Mouse (Mus musculus) hindbrain, embryonic 12.5 days (tissue): ENCODE data around the gene Vsir. TPM values are rescaled to one million over a fixed set of nuclear protein-coding genes. Genes with fewer than 3 reads are reported as not detected.

Experiments used
- ATAC-seq: fragments of 200-750 bp; cut with Nextera tagmentation; 2 replicates; pipeline ENCODE4 v1.8.0; 2017; ENCODE audit warnings: moderate TSS enrichment; ENCODE audit not compliant: low FRiP score
- H3K27ac ChIP-seq: fragments of 300-500 bp; sonication (generic); 2 replicates; pipeline ENCODE4 v1.5.1; 2016; ENCODE audit warnings: mild to moderate bottlenecking
- H3K27me3 ChIP-seq: fragments of 300-500 bp; sonication (generic); 2 replicates; pipeline ENCODE4 v1.6.1; 2016; ENCODE audit warnings: mild to moderate bottlenecking
- H3K36me3 ChIP-seq: fragments of 300-500 bp; sonication (generic); 2 replicates; pipeline ENCODE4 v1.6.1; 2016; ENCODE audit warnings: mild to moderate bottlenecking
- H3K4me1 ChIP-seq: fragments of 300-500 bp; sonication (generic); 2 replicates; pipeline ENCODE4 v1.6.1; 2016
- H3K4me2 ChIP-seq: fragments of 300-500 bp; sonication (generic); replicated peaks from 2 replicates; pipeline ENCODE4 v1.6.1; 2016; ENCODE audit warnings: mild to moderate bottlenecking
- H3K4me3 ChIP-seq: fragments of 300-500 bp; sonication (generic); 2 replicates; pipeline ENCODE4 v1.5.1; 2016; ENCODE audit warnings: mild to moderate bottlenecking
- H3K9ac ChIP-seq: fragments of 300-500 bp; sonication (generic); 2 replicates; pipeline ENCODE4 v1.6.1; 2016; ENCODE audit warnings: mild to moderate bottlenecking, moderate library complexity
- H3K9me3 ChIP-seq: fragments of 300-500 bp; sonication (generic); replicated peaks from 2 replicates; pipeline ENCODE4 v1.6.1; 2016; ENCODE audit warnings: mild to moderate bottlenecking
- WGBS: fragments of 180-500 bp; shearing (Covaris S2); methylation state at CpG from one replicate; pipeline ENCODE4 v1.1.7; 2016; 5-methylcytosine and 5-hydroxymethylcytosine counted together
- polyA plus RNA-seq: library from polyadenylated mRNA; unstranded; fragments of >200 nt; fragmentation: Nextera tagmentation; extraction: Ambion mirVana; gene quantifications from 2 replicates; pipeline ENCODE4 v1.2.1, GENCODE M21; 2016

Gene Vsir
- polyA plus RNA-seq, 1 experiment from 2014 or later = 2.9 TPM

DNA sequence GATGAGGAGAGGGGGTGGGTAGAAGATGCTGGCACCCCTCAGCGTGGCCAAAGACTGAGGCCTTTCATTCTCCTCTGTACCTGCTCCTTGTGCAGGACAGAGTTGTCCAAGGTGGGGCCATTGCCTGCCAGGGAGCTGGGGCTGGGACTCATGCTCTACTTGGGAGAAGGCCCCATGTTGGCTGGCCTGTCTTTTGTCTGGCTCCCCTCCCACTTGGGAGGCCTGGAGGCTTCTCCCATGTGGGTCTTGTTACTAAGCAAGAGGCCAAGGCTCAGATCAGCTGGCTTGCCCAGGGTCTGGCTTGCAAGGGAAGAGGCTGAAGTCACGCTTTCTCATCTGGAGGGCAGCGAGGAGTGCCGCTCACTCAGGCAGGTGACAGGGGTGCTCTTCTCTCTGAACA is 10.8 kb downstream of the Vsir start:
- Histone ChIP-seq H3K4me3 (no peak overlapping the region), H3K36me3 (no peaks in the 10 kb centered on the region), H3K4me1 (peaks cover 11% of the 10 kb centered on the region; the same call in 1 of the 2 replicates), H3K9me3 (no peaks in the 10 kb centered on the region), H3K27me3 (no peaks in the 10 kb centered on the region), H3K27ac (no peak overlapping the region), H3K9ac (no peak overlapping the region), H3K4me2 (no peak overlapping the region)
- no peak for ATAC-seq
- 86% methylated on average over 4 of the region's 4 CpGs for WGBS

- no peaks in the 10 kb centered on the region for H3K27me3 ChIP-seq
- no peaks in the 10 kb centered on the region for H3K9me3 ChIP-seq
- H3K27ac ChIP-seq = no peak overlapping the region
- H3K36me3 ChIP-seq = no peaks in the 10 kb centered on the region
- no peak for ATAC-seq
- no peak overlapping the region for H3K4me2 ChIP-seq
- peaks cover 11% of the 10 kb centered on the region; the same call in 1 of the 2 replicates for H3K4me1 ChIP-seq
- 96% methylated on average over 14 of the region's 14 CpGs for WGBS
- no peak overlapping the region for H3K4me3 ChIP-seq
- no peak overlapping the region for H3K9ac ChIP-seq
Observed at GRCm38 (mm10) chr10:60357901-60358300, 11.2 kb downstream of the Vsir start.

DNA sequence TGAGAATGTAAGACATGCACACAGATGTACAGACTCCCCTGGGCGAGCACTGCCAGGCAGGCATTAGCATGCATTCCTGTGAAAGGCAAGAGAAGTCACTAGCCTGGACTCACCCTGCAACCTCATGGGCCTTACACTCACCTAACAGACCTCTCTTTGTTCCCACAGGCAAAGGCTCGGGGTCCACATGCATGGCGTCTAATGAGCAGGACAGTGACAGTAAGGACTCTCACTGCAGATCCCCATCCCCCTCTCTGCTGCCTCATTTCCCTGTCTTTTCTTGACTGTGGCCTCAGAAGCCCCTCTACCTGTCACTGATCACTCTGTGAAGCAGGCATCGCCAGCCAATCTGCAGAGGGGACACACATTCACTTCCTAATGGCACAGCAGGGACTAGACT is 12.1 kb downstream of the Vsir start:
- H3K9me3 ChIP-seq = no peaks in the 10 kb centered on the region
- no peaks in the 10 kb centered on the region for H3K36me3 ChIP-seq
- no peak overlapping the region for H3K4me3 ChIP-seq
- peaks cover 11% of the 10 kb centered on the region; the same call in 1 of the 2 replicates for H3K4me1 ChIP-seq
- H3K9ac ChIP-seq = no peak overlapping the region
- no peak for ATAC-seq
- no peak overlapping the region for H3K27ac ChIP-seq
- no peak overlapping the region for H3K4me2 ChIP-seq
- no peaks in the 10 kb centered on the region for H3K27me3 ChIP-seq
- 31% methylated on average over 4 of the region's 4 CpGs for WGBS

DNA sequence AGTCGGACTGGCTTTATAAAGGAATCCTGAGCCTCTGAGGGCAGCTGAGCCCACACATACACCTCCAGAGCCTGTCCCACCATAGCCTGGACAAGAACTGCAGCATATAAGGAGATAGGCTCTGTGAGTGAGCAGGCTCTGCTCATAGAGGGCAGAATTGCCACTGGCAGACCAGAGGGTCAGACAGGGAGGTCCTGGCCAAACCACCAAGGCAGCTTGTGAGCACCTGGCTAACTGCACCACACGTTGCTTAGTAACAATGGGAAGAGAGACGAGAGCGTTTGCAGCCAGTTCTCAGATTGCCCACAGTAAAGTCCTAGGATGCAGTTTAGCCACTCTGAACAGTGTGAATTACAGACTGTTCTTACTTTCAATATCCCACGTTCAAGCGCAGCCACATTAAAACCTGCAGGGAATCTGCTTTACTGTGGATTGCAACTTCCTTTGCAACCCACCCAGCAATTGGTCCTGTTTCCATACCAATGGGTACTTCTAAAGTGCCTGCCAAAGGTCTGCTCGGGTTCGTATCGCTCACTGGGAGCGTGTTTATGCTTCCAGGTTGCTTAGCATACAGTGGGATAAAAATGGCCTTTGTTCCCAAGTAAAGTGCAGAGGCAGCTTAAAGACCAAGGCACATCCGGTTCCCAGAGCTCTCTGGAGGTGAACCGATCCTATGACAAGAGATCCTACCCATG is 15.1 kb downstream of the Vsir start:
- Histone ChIP-seq H3K4me3 (no peak overlapping the region), H3K27ac (no peak overlapping the region), H3K27me3 (no peaks in the 10 kb centered on the region), H3K4me2 (no peak overlapping the region), H3K36me3 (no peaks in the 10 kb centered on the region), H3K9me3 (no peaks in the 10 kb centered on the region), H3K4me1 (peaks cover 11% of the 10 kb centered on the region; the same call in 1 of the 2 replicates), H3K9ac (no peak overlapping the region)
- no peak for ATAC-seq
- 61% methylated on average over 12 of the region's 12 CpGs for WGBS

- no peak for ATAC-seq
- H3K9me3 ChIP-seq = no peaks in the 10 kb centered on the region
- H3K36me3 ChIP-seq = no peaks in the 10 kb centered on the region
- no peaks in the 10 kb centered on the region for H3K27me3 ChIP-seq
- H3K9ac ChIP-seq = no peak overlapping the region
- 59% methylated on average over 2 of the region's 2 CpGs for WGBS
- H3K27ac ChIP-seq = no peak overlapping the region
- no peak overlapping the region for H3K4me3 ChIP-seq
- H3K4me2 ChIP-seq = no peak overlapping the region
- peaks cover 11% of the 10 kb centered on the region; the same call in 1 of the 2 replicates for H3K4me1 ChIP-seq
Observed at GRCm38 (mm10) chr10:60362310-60362628, 15.6 kb downstream of the Vsir start.

DNA sequence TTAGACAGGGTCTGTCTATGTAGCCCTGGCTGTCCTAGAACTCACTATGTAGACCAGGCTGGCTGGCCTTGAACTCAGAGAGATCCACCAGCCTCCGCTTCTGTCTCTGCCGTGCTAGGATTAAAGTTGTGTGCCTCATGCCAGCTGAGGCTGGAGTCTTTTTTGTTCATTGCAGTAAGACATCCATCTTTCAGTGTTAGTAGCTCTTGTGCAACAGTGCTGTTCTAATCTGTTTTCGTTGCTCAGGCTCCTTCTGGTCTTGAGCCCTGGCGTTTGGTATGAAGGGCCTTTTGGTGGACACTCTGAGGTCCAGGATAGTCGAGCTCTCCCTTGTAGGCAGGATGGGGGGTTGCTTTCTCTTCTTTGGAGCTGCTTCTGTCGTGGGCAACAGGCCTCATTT is 16.8 kb downstream of the Vsir start:
- H3K4me3 ChIP-seq = no peak overlapping the region
- no peaks in the 10 kb centered on the region for H3K27me3 ChIP-seq
- no peaks in the 10 kb centered on the region for H3K9me3 ChIP-seq
- ATAC-seq = no peak
- H3K4me2 ChIP-seq = no peak overlapping the region
- H3K27ac ChIP-seq = no peak overlapping the region
- no peak overlapping the region for H3K9ac ChIP-seq
- H3K36me3 ChIP-seq = no peaks in the 10 kb centered on the region
- 60% methylated on average over 6 of the region's 6 CpGs for WGBS
- peaks cover 11% of the 10 kb centered on the region; the same call in 1 of the 2 replicates for H3K4me1 ChIP-seq

- Histone ChIP-seq H3K9ac (no peak overlapping the region), H3K27ac (no peak overlapping the region), H3K9me3 (no peaks in the 10 kb centered on the region), H3K4me2 (no peak overlapping the region), H3K4me1 (peaks cover 5% of the 10 kb centered on the region; the same call in 1 of the 2 replicates), H3K4me3 (no peak overlapping the region), H3K36me3 (no peaks in the 10 kb centered on the region), H3K27me3 (no peaks in the 10 kb centered on the region)
- WGBS = 69% methylated on average over 1 of the region's 2 CpGs
- ATAC-seq = no peak
Observed at GRCm38 (mm10) chr10:60367145-60367544, 20.5 kb downstream of the Vsir start.

DNA sequence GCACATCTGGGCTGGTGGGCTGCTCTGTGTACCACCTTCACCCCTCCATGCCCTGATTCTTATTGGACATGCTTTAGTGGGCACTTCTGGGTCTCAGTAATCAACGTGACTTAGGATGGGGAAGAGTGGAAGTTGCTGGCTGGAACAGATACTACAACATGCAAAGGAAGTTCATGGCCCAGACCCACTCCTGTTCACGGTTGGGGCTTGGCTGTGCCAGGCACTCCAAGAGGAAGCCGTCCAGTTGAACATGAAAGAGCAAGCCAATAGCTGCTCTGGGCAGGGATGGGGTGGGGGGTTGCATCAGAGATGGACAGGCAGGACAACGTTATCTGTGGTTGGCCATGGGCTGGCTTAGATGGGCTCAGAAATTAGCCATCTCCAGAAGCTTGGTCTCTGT is 21.3 kb downstream of the Vsir start:
- 78% methylated on average over 4 of the region's 4 CpGs for WGBS

GRCm38 (mm10) chr10:60369405-60369804 is 22.8 kb downstream of the Vsir start:
- 79% methylated on average over 6 of the region's 6 CpGs for WGBS

More for the DNA sequence above, 21.3 kb downstream of the Vsir start:
- no peaks in the 10 kb centered on the region for H3K9me3 ChIP-seq
- no peak overlapping the region for H3K4me3 ChIP-seq
- no peaks in the 10 kb centered on the region for H3K36me3 ChIP-seq
- no peak overlapping the region for H3K27ac ChIP-seq
- H3K9ac ChIP-seq = no peak overlapping the region
- no peak overlapping the region for H3K4me2 ChIP-seq
- no peaks in the 10 kb centered on the region for H3K27me3 ChIP-seq
- peaks cover 3% of the 10 kb centered on the region; the same call in 1 of the 2 replicates for H3K4me1 ChIP-seq
- ATAC-seq = no peak

DNA sequence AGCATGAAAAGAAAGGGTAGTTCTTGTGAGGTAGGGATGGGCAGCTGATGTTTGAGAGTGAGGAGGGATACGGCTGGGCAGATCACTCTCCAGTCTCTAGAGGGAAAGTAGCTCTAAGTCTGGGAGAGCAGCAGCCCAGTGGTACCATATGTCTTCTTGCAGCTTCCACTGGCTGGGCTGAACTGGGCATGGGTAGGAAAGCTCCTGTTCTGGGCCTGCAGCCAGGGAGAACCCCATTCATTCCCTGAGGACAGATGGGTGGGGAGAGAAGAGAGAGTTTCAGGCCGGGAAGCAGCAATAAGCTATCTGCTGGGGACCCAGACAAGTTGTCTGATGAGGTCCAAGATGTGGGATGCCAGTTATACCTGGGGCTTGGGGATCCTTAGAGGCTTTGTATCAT is 23.4 kb downstream of the Vsir start:
- H3K9ac ChIP-seq = no peak overlapping the region
- H3K9me3 ChIP-seq = no peaks in the 10 kb centered on the region
- 77% methylated on average over 2 of the region's 2 CpGs for WGBS
- ATAC-seq = no peak
- H3K4me2 ChIP-seq = no peak overlapping the region
- no peaks in the 10 kb centered on the region for H3K27me3 ChIP-seq
- no peaks in the 10 kb centered on the region for H3K36me3 ChIP-seq
- no peak overlapping the region for H3K4me3 ChIP-seq
- H3K27ac ChIP-seq = no peak overlapping the region
- H3K4me1 ChIP-seq = peaks cover 7% of the 10 kb centered on the region

More at GRCm38 (mm10) chr10:60369405-60369804, 22.8 kb downstream of the Vsir start:
- H3K36me3 ChIP-seq = no peaks in the 10 kb centered on the region
- H3K27me3 ChIP-seq = no peaks in the 10 kb centered on the region
- H3K4me1 ChIP-seq = peaks cover 7% of the 10 kb centered on the region
- H3K4me2 ChIP-seq = no peak overlapping the region
- no peak overlapping the region for H3K27ac ChIP-seq
- no peak overlapping the region for H3K4me3 ChIP-seq
- H3K9me3 ChIP-seq = no peaks in the 10 kb centered on the region
- no peak overlapping the region for H3K9ac ChIP-seq
- ATAC-seq = no peak

DNA sequence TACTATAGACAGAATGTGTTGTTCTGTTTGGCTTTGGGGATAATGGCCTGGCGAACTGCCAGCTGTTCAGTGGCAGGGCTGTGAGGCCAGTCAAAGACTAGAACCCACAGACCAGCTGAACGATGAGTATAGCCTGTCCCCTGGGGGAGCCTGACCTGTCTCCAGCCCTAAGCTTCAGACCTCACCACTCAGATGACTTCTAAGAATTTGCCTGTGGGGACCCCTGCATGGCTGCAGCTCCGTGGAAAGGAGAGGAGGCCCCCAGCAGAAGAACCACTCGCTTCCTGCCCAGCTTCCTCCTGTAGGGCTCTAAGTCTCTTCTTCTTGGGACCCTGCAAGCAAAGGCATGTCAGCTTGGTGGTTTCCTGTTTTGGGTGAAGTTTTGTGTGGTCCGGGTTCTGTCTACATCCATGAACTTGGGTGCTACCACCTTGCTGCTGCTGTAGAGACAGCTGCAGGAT is 24.0 kb downstream of the Vsir start:
- Histone ChIP-seq H3K4me2 (no peak overlapping the region), H3K27me3 (no peaks in the 10 kb centered on the region), H3K4me1 (peaks cover 7% of the 10 kb centered on the region), H3K36me3 (no peaks in the 10 kb centered on the region), H3K4me3 (no peak overlapping the region), H3K9me3 (no peaks in the 10 kb centered on the region), H3K9ac (no peak overlapping the region), H3K27ac (no peak overlapping the region)
- WGBS = 82% methylated on average over 5 of the region's 5 CpGs
- ATAC-seq = no peak

GRCm38 (mm10) chr10:60371596-60372386 is 25.1 kb downstream of the Vsir start:
- no peak overlapping the region for H3K4me2 ChIP-seq
- no peaks in the 10 kb centered on the region for H3K36me3 ChIP-seq
- H3K27ac ChIP-seq = no peak overlapping the region
- no peak for ATAC-seq
- no peak overlapping the region for H3K4me3 ChIP-seq
- WGBS = 81% methylated on average over 5 of the region's 5 CpGs
- no peaks in the 10 kb centered on the region for H3K9me3 ChIP-seq
- H3K9ac ChIP-seq = no peak overlapping the region
- no peaks in the 10 kb centered on the region for H3K27me3 ChIP-seq
- H3K4me1 ChIP-seq = peaks cover 7% of the 10 kb centered on the region
